Mouse (Mus musculus) myocyte (in vitro differentiated cells): Measurements from ENCODE around the gene Cdc42bpa. TPM values are rescaled to one million over a fixed set of nuclear protein-coding genes. Genes with fewer than 3 reads are reported as not detected.

ENCODE experiments used
- H3K27me3 ChIP-seq: one replicate; pipeline ENCODE4 v1.6.1; 2011; ENCODE audit not compliant: control insufficient read depth, insufficient read depth, insufficient read length
- H3K36me3 ChIP-seq: one replicate; pipeline ENCODE4 v1.6.1; 2011; ENCODE audit not compliant: control insufficient read depth, insufficient read depth
- H3K4me2 ChIP-seq: one replicate; pipeline ENCODE4 v1.6.1; 2011; ENCODE audit warnings: low read depth, control low read depth
- H3K4me3 ChIP-seq: one replicate; pipeline ENCODE4 v1.5.1; 2011; ENCODE audit warnings: mild to moderate bottlenecking, control low read depth, moderate library complexity
- H3K79me2 ChIP-seq: one replicate; pipeline ENCODE4 v1.6.1; 2011; ENCODE audit not compliant: control insufficient read depth, insufficient read depth
- H3ac ChIP-seq: one replicate; pipeline ENCODE4 v1.6.1; 2011; ENCODE audit not compliant: control insufficient read depth, insufficient read length
- CEBPB ChIP-seq: IDR thresholded peaks from 2 replicates; pipeline ENCODE4 v1.6.1; 2011; ENCODE audit warnings: mild to moderate bottlenecking, moderate library complexity; ENCODE audit not compliant: poor library complexity, insufficient read depth, severe bottlenecking
- E2F4 ChIP-seq: IDR thresholded peaks from one replicate; pipeline ENCODE4 v1.6.1; 2011; ENCODE audit warnings: mild to moderate bottlenecking, control low read depth, moderate library complexity; ENCODE audit not compliant: insufficient read depth
- MAX ChIP-seq: IDR thresholded peaks from one replicate; pipeline ENCODE4 v1.6.1; 2011; ENCODE audit warnings: low read depth, mild to moderate bottlenecking, control low read depth
- MYOD1 ChIP-seq, 3 experiments: IDR thresholded peaks; one replicate each; pipeline ENCODE4 v1.6.1; 2011; ENCODE audit warnings: control low read depth in 2 of 3, low read depth in 2 of 3, mild to moderate bottlenecking in 2 of 3, moderate library complexity in 1 of 3; ENCODE audit not compliant: insufficient read length in 2 of 3, control insufficient read depth in 1 of 3
- MYOG ChIP-seq, 3 experiments: IDR thresholded peaks; one replicate each; pipeline ENCODE4 v1.6.1; 2011; ENCODE audit warnings: control low read depth in 2 of 3, low read depth in 2 of 3, mild to moderate bottlenecking in 2 of 3; ENCODE audit not compliant: insufficient read length in 2 of 3, control insufficient read depth in 1 of 3, insufficient read depth in 1 of 3
- POLR2A ChIP-seq: IDR thresholded peaks from one replicate; pipeline ENCODE4 v1.6.1; 2011; ENCODE audit warnings: low read depth, mild to moderate bottlenecking, control low read depth, moderate library complexity; ENCODE audit not compliant: insufficient read length
- POLR2AphosphoS2 ChIP-seq: IDR thresholded peaks from one replicate; pipeline ENCODE4 v1.6.1; 2011; ENCODE audit warnings: low read depth, control low read depth; ENCODE audit not compliant: insufficient read length
- REST ChIP-seq: IDR thresholded peaks from one replicate; pipeline ENCODE4 v1.6.1; 2011; ENCODE audit warnings: mild to moderate bottlenecking, control low read depth, moderate library complexity; ENCODE audit not compliant: insufficient read depth, insufficient read length
- SRF ChIP-seq: IDR thresholded peaks from one replicate; pipeline ENCODE4 v1.6.1; 2011; ENCODE audit warnings: low read depth; ENCODE audit not compliant: control insufficient read depth, insufficient read length
- TCF12 ChIP-seq: IDR thresholded peaks from one replicate; pipeline ENCODE4 v1.6.1; 2011; ENCODE audit warnings: mild to moderate bottlenecking, control low read depth; ENCODE audit not compliant: poor library complexity, insufficient read depth, severe bottlenecking
- TCF3 ChIP-seq: IDR thresholded peaks from one replicate; pipeline ENCODE4 v1.6.1; 2011; ENCODE audit warnings: low read depth, control low read depth; ENCODE audit not compliant: insufficient read length
- USF1 ChIP-seq: IDR thresholded peaks from one replicate; pipeline ENCODE4 v1.6.1; 2011; ENCODE audit warnings: low read depth, mild to moderate bottlenecking, control low read depth, moderate library complexity
- polyA plus RNA-seq: library from polyadenylated mRNA; unstranded; fragments of >200 nt; fragmentation: generic; extraction: Trizol; gene quantifications from one replicate; pipeline ENCODE4 v1.2.1, GENCODE M21; 2012; ENCODE audit warnings: missing spikeins

Gene Cdc42bpa
- polyA plus RNA-seq, 1 experiment = 14.3 TPM

GRCm38 (mm10) chr1:179975645-179976275, 15.5 kb downstream of the Cdc42bpa start:
- H3K79me2 ChIP-seq = peaks cover 99% of the 10 kb centered on the region
- H3K36me3 ChIP-seq = no peaks in the 10 kb centered on the region
- no peaks in the 10 kb centered on the region for H3K27me3 ChIP-seq
- no peak overlapping the region for H3K4me3 ChIP-seq
- no peak overlapping the region for H3K4me2 ChIP-seq
- H3ac ChIP-seq = no peak overlapping the region
- no peak for TF ChIP-seq USF1

GRCm38 (mm10) chr1:179977437-179977836, 17.2 kb downstream of the Cdc42bpa start:
- Histone ChIP-seq H3K27me3 (no peaks in the 10 kb centered on the region), H3K36me3 (no peaks in the 10 kb centered on the region), H3K4me3 (no peak overlapping the region), H3ac (no peak overlapping the region), H3K4me2 (no peak overlapping the region), H3K79me2 (peaks cover 97% of the 10 kb centered on the region)
- TF ChIP-seq CEBPB (no peak), MYOD1 (IDR thresholded peaks at IDR 0.05; ENCODE audit: control insufficient read depth in 1 of 3, insufficient read length in 2 of 3, low read depth in 2 of 3) (no peak), POLR2AphosphoS2 (no peak), SRF (no peak)

GRCm38 (mm10) chr1:179978742-179979141, 18.5 kb downstream of the Cdc42bpa start:
- H3K79me2 ChIP-seq = peaks cover 94% of the 10 kb centered on the region
- H3K4me3 ChIP-seq = no peak overlapping the region
- H3K27me3 ChIP-seq = no peaks in the 10 kb centered on the region
- TF ChIP-seq CEBPB = no peak
- no peak for TF ChIP-seq E2F4
- no peak for TF ChIP-seq MYOG (IDR thresholded peaks at IDR 0.05; ENCODE audit: control insufficient read depth in 1 of 3, insufficient read depth in 1 of 3, insufficient read length in 2 of 3, low read depth in 2 of 3)
- TF ChIP-seq MAX = no peak
- no peak for TF ChIP-seq USF1
- TF ChIP-seq MYOD1 (IDR thresholded peaks at IDR 0.05; ENCODE audit: control insufficient read depth in 1 of 3, insufficient read length in 2 of 3, low read depth in 2 of 3) = no peak
- no peak for TF ChIP-seq TCF12
- no peak for TF ChIP-seq SRF
- TF ChIP-seq REST = no peak
- no peak for TF ChIP-seq TCF3
- H3K4me2 ChIP-seq = no peak overlapping the region
- H3ac ChIP-seq = no peak overlapping the region
- H3K36me3 ChIP-seq = no peaks in the 10 kb centered on the region

- no peak for TF ChIP-seq TCF3
- TF ChIP-seq E2F4 = no peak
- Histone ChIP-seq H3K4me3 (no peak overlapping the region), H3K36me3 (no peaks in the 10 kb centered on the region), H3K27me3 (no peaks in the 10 kb centered on the region), H3ac (no peak overlapping the region), H3K79me2 (peaks cover 94% of the 10 kb centered on the region), H3K4me2 (no peak overlapping the region)
Measured at GRCm38 (mm10) chr1:179981680-179982079, 21.4 kb downstream of the Cdc42bpa start.

GRCm38 (mm10) chr1:179982183-179982582, 21.9 kb downstream of the Cdc42bpa start:
- Histone ChIP-seq H3K4me3 (no peak overlapping the region), H3ac (no peak overlapping the region), H3K36me3 (no peaks in the 10 kb centered on the region), H3K79me2 (peaks cover 94% of the 10 kb centered on the region), H3K27me3 (no peaks in the 10 kb centered on the region), H3K4me2 (no peak overlapping the region)
- TF ChIP-seq CEBPB (no peak), MYOG (IDR thresholded peaks at IDR 0.05; ENCODE audit: control insufficient read depth in 1 of 3, insufficient read depth in 1 of 3, insufficient read length in 2 of 3, low read depth in 2 of 3) (no peak), USF1 (no peak), TCF3 (no peak), E2F4 (no peak), POLR2A (no peak), TCF12 (no peak), SRF (no peak), REST (no peak), MAX (no peak), MYOD1 (IDR thresholded peaks at IDR 0.05; ENCODE audit: control insufficient read depth in 1 of 3, insufficient read length in 2 of 3, low read depth in 2 of 3) (no peak), POLR2AphosphoS2 (no peak)

DNA sequence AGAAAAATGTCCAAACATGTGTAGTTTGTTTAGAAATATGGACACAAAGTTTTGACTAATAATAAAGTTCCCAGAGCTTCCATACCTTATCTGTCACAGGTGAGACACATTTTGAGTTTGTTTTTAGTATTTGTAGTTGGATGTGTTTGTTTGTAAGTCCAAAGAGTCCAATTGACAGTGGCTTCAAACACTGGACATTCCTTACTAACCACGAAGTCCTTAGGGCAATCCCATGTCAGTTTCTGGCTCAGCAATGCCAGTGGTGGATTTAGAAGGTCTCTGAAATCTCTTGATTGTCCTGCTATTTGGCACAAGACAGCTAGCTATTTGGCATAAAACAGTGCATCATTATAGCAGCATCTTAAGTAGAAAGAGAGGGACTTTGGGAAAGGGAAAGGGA, 22.7 kb downstream of the Cdc42bpa start:
- no peaks in the 10 kb centered on the region for H3K27me3 ChIP-seq
- TF ChIP-seq POLR2A = no peak
- no peak for TF ChIP-seq MYOD1 (IDR thresholded peaks at IDR 0.05; ENCODE audit: control insufficient read depth in 1 of 3, insufficient read length in 2 of 3, low read depth in 2 of 3)
- TF ChIP-seq MYOG (IDR thresholded peaks at IDR 0.05; ENCODE audit: control insufficient read depth in 1 of 3, insufficient read depth in 1 of 3, insufficient read length in 2 of 3, low read depth in 2 of 3) = no peak
- TF ChIP-seq MAX = no peak
- no peak for TF ChIP-seq USF1
- TF ChIP-seq POLR2AphosphoS2 = no peak
- TF ChIP-seq CEBPB = no peak
- no peak for TF ChIP-seq SRF
- no peak for TF ChIP-seq TCF3
- no peak for TF ChIP-seq REST
- no peak for TF ChIP-seq TCF12
- TF ChIP-seq E2F4 = no peak

More for the DNA sequence above, 22.7 kb downstream of the Cdc42bpa start:
- Histone ChIP-seq H3K4me2 (no peak overlapping the region), H3K79me2 (peaks cover 93% of the 10 kb centered on the region), H3ac (no peak overlapping the region), H3K36me3 (no peaks in the 10 kb centered on the region), H3K4me3 (no peak overlapping the region)
